Mouse (Mus musculus): ENCODE measurements around the gene Rab11fip5. TPM values are rescaled to one million over a fixed set of nuclear protein-coding genes. Genes with fewer than 3 reads are reported as not detected.
A peak's percentile ranks its signal among the peaks of the same experiment; 100 is the strongest.

Rab11fip5 gene
- polyA plus RNA-seq, 1 experiment from 2014 or later: 5.8 TPM

GRCm38 (mm10) chr6:85382791-85383190, 8.4 kb upstream of the Rab11fip5 start:
- DNase-seq (ENCODE audit: low spot score): no peak
- WGBS: 85% methylated on average over 2 of the region's 2 CpGs
- H3K36me3 ChIP-seq: no peaks in the 10 kb centered on the region
- no peak overlapping the region for H3K27ac ChIP-seq
- no peaks in the 10 kb centered on the region for H3K9me3 ChIP-seq
- peaks cover 22% of the 10 kb centered on the region for H3K4me1 ChIP-seq (replicated peaks)
- peaks cover 29% of the 10 kb centered on the region for H3K27me3 ChIP-seq (ENCODE audit: insufficient read depth, poor library complexity, severe bottlenecking)
- no peak overlapping the region for H3K4me3 ChIP-seq

GRCm38 (mm10) chr6:85381648-85382020, 7.2 kb upstream of the Rab11fip5 start:
- no peak for DNase-seq (ENCODE audit: low spot score)
- H3K4me3 ChIP-seq: no peak overlapping the region
- H3K36me3 ChIP-seq: no peaks in the 10 kb centered on the region
- H3K27ac ChIP-seq: no peak overlapping the region
- H3K27me3 ChIP-seq (ENCODE audit: insufficient read depth, poor library complexity, severe bottlenecking): peaks cover 37% of the 10 kb centered on the region
- peaks cover 22% of the 10 kb centered on the region for H3K4me1 ChIP-seq (replicated peaks)
- H3K9me3 ChIP-seq: no peaks in the 10 kb centered on the region
- 81% methylated on average over 10 of the region's 10 CpGs for WGBS

- WGBS: 20% methylated on average over 17 of the region's 17 CpGs
- peak overlapping the region; percentile 53; the same call in 1 of the 2 replicates for H3K27ac ChIP-seq
- H3K4me1 ChIP-seq (replicated peaks): peaks cover 17% of the 10 kb centered on the region
- no peaks in the 10 kb centered on the region for H3K36me3 ChIP-seq
- H3K9me3 ChIP-seq: no peaks in the 10 kb centered on the region
- H3K27me3 ChIP-seq (ENCODE audit: insufficient read depth, poor library complexity, severe bottlenecking): peaks cover 37% of the 10 kb centered on the region
- no peak for DNase-seq (ENCODE audit: low spot score)
- H3K4me3 ChIP-seq: peak overlapping the region; percentile 36
Measured at GRCm38 (mm10) chr6:85380901-85381647, 6.6 kb upstream of the Rab11fip5 start.

GRCm38 (mm10) chr6:85380201-85380900, 5.9 kb upstream of the Rab11fip5 start:
- Histone ChIP-seq H3K36me3 (no peaks in the 10 kb centered on the region), H3K27me3 (ENCODE audit: insufficient read depth, poor library complexity, severe bottlenecking) (peaks cover 38% of the 10 kb centered on the region)

GRCm38 (mm10) chr6:85378629-85379028, 4.2 kb upstream of the Rab11fip5 start:
- Histone ChIP-seq H3K36me3 (no peaks in the 10 kb centered on the region), H3K9me3 (no peaks in the 10 kb centered on the region), H3K27ac (no peak overlapping the region), H3K27me3 (ENCODE audit: insufficient read depth, poor library complexity, severe bottlenecking) (peaks cover 45% of the 10 kb centered on the region), H3K4me1 (replicated peaks) (peaks cover 29% of the 10 kb centered on the region), H3K4me3 (no peak overlapping the region)
- DNase-seq (ENCODE audit: low spot score): no peak
- 53% methylated on average over 8 of the region's 8 CpGs for WGBS

More at GRCm38 (mm10) chr6:85380201-85380900, 5.9 kb upstream of the Rab11fip5 start:
- 28% methylated on average over 10 of the region's 10 CpGs for WGBS
- no peaks in the 10 kb centered on the region for H3K9me3 ChIP-seq
- H3K27ac ChIP-seq: peak overlapping the region; percentile 53; the same call in 1 of the 2 replicates
- peaks cover 16% of the 10 kb centered on the region for H3K4me1 ChIP-seq (replicated peaks)
- peak; percentile 86 for DNase-seq (ENCODE audit: low spot score)
- peak overlapping the region; percentile 36 for H3K4me3 ChIP-seq

GRCm38 (mm10) chr6:85377876-85378275, 3.4 kb upstream of the Rab11fip5 start:
- 59% methylated on average over 5 of the region's 5 CpGs for WGBS
- DNase-seq (ENCODE audit: low spot score): no peak
- no peaks in the 10 kb centered on the region for H3K36me3 ChIP-seq
- no peak overlapping the region for H3K4me3 ChIP-seq
- H3K27ac ChIP-seq: no peak overlapping the region
- H3K9me3 ChIP-seq: no peaks in the 10 kb centered on the region
- peaks cover 34% of the 10 kb centered on the region for H3K4me1 ChIP-seq (replicated peaks)
- H3K27me3 ChIP-seq (ENCODE audit: insufficient read depth, poor library complexity, severe bottlenecking): peaks cover 52% of the 10 kb centered on the region

- H3K27ac ChIP-seq: no peak overlapping the region
- no peaks in the 10 kb centered on the region for H3K36me3 ChIP-seq
- peaks cover 34% of the 10 kb centered on the region for H3K4me1 ChIP-seq (replicated peaks)
- H3K27me3 ChIP-seq (ENCODE audit: insufficient read depth, poor library complexity, severe bottlenecking): peaks cover 56% of the 10 kb centered on the region
- DNase-seq (ENCODE audit: low spot score): no peak
- 75% methylated on average over 4 of the region's 4 CpGs for WGBS
- no peaks in the 10 kb centered on the region for H3K9me3 ChIP-seq
- no peak overlapping the region for H3K4me3 ChIP-seq
Measured at GRCm38 (mm10) chr6:85377066-85377734, 2.8 kb upstream of the Rab11fip5 start.

GRCm38 (mm10) chr6:85374734-85375114, 290 bp upstream of the Rab11fip5 start:
- Histone ChIP-seq H3K4me3 (peak overlapping the region; percentile 80), H3K9me3 (no peaks in the 10 kb centered on the region), H3K4me1 (replicated peaks) (peaks cover 24% of the 10 kb centered on the region), H3K36me3 (no peaks in the 10 kb centered on the region), H3K27me3 (ENCODE audit: insufficient read depth, poor library complexity, severe bottlenecking) (peaks cover 66% of the 10 kb centered on the region), H3K27ac (peak overlapping the region; percentile 64; the same call in 1 of the 2 replicates)
- WGBS: under 1% methylated on average over 19 of the region's 19 CpGs
- peak; percentile 96 for DNase-seq (ENCODE audit: low spot score)

GRCm38 (mm10) chr6:85373066-85373860, 1.2 kb downstream of the Rab11fip5 start:
- peak overlapping the region; percentile 83 for H3K27ac ChIP-seq
- no peak for DNase-seq (ENCODE audit: low spot score)
- H3K4me1 ChIP-seq (replicated peaks): peaks cover 21% of the 10 kb centered on the region
- no peaks in the 10 kb centered on the region for H3K9me3 ChIP-seq
- peaks cover 61% of the 10 kb centered on the region for H3K27me3 ChIP-seq (ENCODE audit: insufficient read depth, poor library complexity, severe bottlenecking)
- H3K4me3 ChIP-seq: peak overlapping the region; percentile 80
- H3K36me3 ChIP-seq: no peaks in the 10 kb centered on the region
- 84% methylated on average over 10 of the region's 10 CpGs for WGBS

GRCm38 (mm10) chr6:85372496-85372895, 1.9 kb downstream of the Rab11fip5 start:
- Histone ChIP-seq H3K27me3 (ENCODE audit: insufficient read depth, poor library complexity, severe bottlenecking) (peaks cover 61% of the 10 kb centered on the region), H3K4me1 (replicated peaks) (peaks cover 18% of the 10 kb centered on the region), H3K4me3 (no peak overlapping the region), H3K36me3 (no peaks in the 10 kb centered on the region), H3K9me3 (no peaks in the 10 kb centered on the region), H3K27ac (no peak overlapping the region)
- WGBS: 89% methylated on average over 2 of the region's 2 CpGs
- DNase-seq (ENCODE audit: low spot score): no peak

- Histone ChIP-seq H3K4me3 (no peak overlapping the region), H3K27ac (no peak overlapping the region), H3K4me1 (replicated peaks) (peaks cover 18% of the 10 kb centered on the region), H3K36me3 (no peaks in the 10 kb centered on the region), H3K9me3 (no peaks in the 10 kb centered on the region), H3K27me3 (ENCODE audit: insufficient read depth, poor library complexity, severe bottlenecking) (peaks cover 56% of the 10 kb centered on the region)
- 91% methylated on average over 6 of the region's 6 CpGs for WGBS
- no peak for DNase-seq (ENCODE audit: low spot score)
Measured at GRCm38 (mm10) chr6:85371859-85372405, 2.5 kb downstream of the Rab11fip5 start.
